Mouse (Mus musculus) gonadal fat pad, adult 2 months (tissue): ENCODE results near the gene Emilin1. TPM values are rescaled to one million over a fixed set of nuclear protein-coding genes. Genes with fewer than 3 reads are reported as not detected.

ENCODE experiments used
- DNase-seq: peaks from one replicate; pipeline ENCODE4 v3.0.0-alpha.2; 2012; ENCODE audit warnings: low read depth
- polyA plus RNA-seq: library from polyadenylated mRNA; depleted of rRNA; stranded (reverse); fragments of >200 nt; gene quantifications from 2 replicates; pipeline ENCODE4 v1.2.3, GENCODE M21; 2012

The Emilin1 gene
- polyA plus RNA-seq, 1 experiment: 39.9 TPM

GRCm38 (mm10) chr5:30907413-30908059 is 5.7 kb upstream of the Emilin1 start, which contains the start of gene Ost4:
Gene Ost4, minus strand, starts transcription at chr5:30907788.
- DNase-seq: no peak

GRCm38 (mm10) chr5:30908426-30909299 is 4.5 kb upstream of the Emilin1 start:
- DNase-seq: no peak

GRCm38 (mm10) chr5:30909300-30909659 is 3.9 kb upstream of the Emilin1 start:
- no peak for DNase-seq

- DNase-seq: no peak
Measured at GRCm38 (mm10) chr5:30909863-30910262, 3.3 kb upstream of the Emilin1 start.

- no peak for DNase-seq
Measured at GRCm38 (mm10) chr5:30910481-30910880, 2.7 kb upstream of the Emilin1 start.

GRCm38 (mm10) chr5:30912156-30912555 is 1.0 kb upstream of the Emilin1 start:
- DNase-seq: no peak

- no peak for DNase-seq
Measured at GRCm38 (mm10) chr5:30914101-30914635, 966 bp downstream of the Emilin1 start.

- DNase-seq: no peak
Measured at GRCm38 (mm10) chr5:30914849-30915248, 1.6 kb downstream of the Emilin1 start.

GRCm38 (mm10) chr5:30915456-30915855 is 2.3 kb downstream of the Emilin1 start:
- DNase-seq: no peak

GRCm38 (mm10) chr5:30915974-30916433 is 2.8 kb downstream of the Emilin1 start:
- DNase-seq: peak; percentile 75

- no peak for DNase-seq
Measured at GRCm38 (mm10) chr5:30916841-30917240, 3.6 kb downstream of the Emilin1 start.

- no peak for DNase-seq
Measured at GRCm38 (mm10) chr5:30917348-30917747, 4.1 kb downstream of the Emilin1 start.

- DNase-seq: no peak
Measured at GRCm38 (mm10) chr5:30917891-30918670, 4.9 kb downstream of the Emilin1 start.

- no peak for DNase-seq
Measured at GRCm38 (mm10) chr5:30918691-30919090, 5.5 kb downstream of the Emilin1 start.

- DNase-seq: no peak
Measured at GRCm38 (mm10) chr5:30919831-30920614, 6.8 kb downstream of the Emilin1 start.

- no peak for DNase-seq
Measured at GRCm38 (mm10) chr5:30920621-30921020, 7.4 kb downstream of the Emilin1 start.

- no peak for DNase-seq
Measured at GRCm38 (mm10) chr5:30921256-30922033, 8.2 kb downstream of the Emilin1 start, which contains the start of gene Khk. Gene Khk, plus strand, starts transcription at chr5:30921431.

- DNase-seq: no peak
Measured at GRCm38 (mm10) chr5:30922581-30923041, 9.4 kb downstream of the Emilin1 start.

- no peak for DNase-seq
Measured at GRCm38 (mm10) chr5:30923119-30923518, 9.9 kb downstream of the Emilin1 start.

- DNase-seq: no peak
Measured at GRCm38 (mm10) chr5:30924614-30925013, 11.4 kb downstream of the Emilin1 start.
